Mouse (Mus musculus) CH12.LX (cell line): ENCODE measurements around the gene Sowahc.

Experiments
- CTCF ChIP-seq, 2 experiments: IDR thresholded peaks in 1 of 2; conservative IDR thresholded peaks in 1 of 2; 2 replicates each; pipeline ENCODE4 v1.5.1; 2011 to 2012; ENCODE audit warnings: low read depth in 2 of 2, low read length in 2 of 2, improper control_type of control experiment in 1 of 2, inconsistent platforms in 1 of 2, mild to moderate bottlenecking in 1 of 2, moderate library complexity in 1 of 2
- POLR2A ChIP-seq: IDR thresholded peaks from 2 replicates; pipeline ENCODE4 v1.6.1; 2011; ENCODE audit warnings: low read depth, mild to moderate bottlenecking, improper control_type of control experiment, low read length
- POLR2AphosphoS2 ChIP-seq: IDR thresholded peaks from 2 replicates; pipeline ENCODE4 v1.6.1; 2011; ENCODE audit warnings: low read depth, low read length, improper control_type of control experiment
- RCOR1 ChIP-seq: conservative IDR thresholded peaks from 2 replicates; pipeline ENCODE4 v1.6.1; 2012; ENCODE audit warnings: low read depth, mild to moderate bottlenecking, inconsistent platforms, low read length, improper control_type of control experiment

GRCm38 (mm10) chr10:59268754-59269153 is 47.0 kb downstream of the Sowahc start:
- TF ChIP-seq CTCF (conservative IDR thresholded peaks at IDR 0.05 in 1 of 2, IDR thresholded peaks at IDR 0.05 in 1 of 2; ENCODE audit: low read depth in 2 of 2, low read length in 2 of 2): peak in 1 of 2 experiments; percentile 4; a peak in 1 of 4 replicates
- TF ChIP-seq RCOR1: no peak
- no peak for TF ChIP-seq POLR2A
- TF ChIP-seq POLR2AphosphoS2: no peak
